Mouse (Mus musculus): Measurements from ENCODE around the gene Olfr733.

Gene Olfr733

GRCm38 (mm10) chr14:50301422-50301821, at the start of gene Olfr733:
Gene Olfr733 (minus strand): TSS chr14:50301522.
- DNase-seq: no peak

GRCm38 (mm10) chr14:50348796-50349195, 47.5 kb upstream of the Olfr733 start, which contains the start of gene Olfr735:
Gene Olfr735 (minus strand): TSS chr14:50348872.
- no peak for DNase-seq

- no peak for DNase-seq
Observed at GRCm38 (mm10) chr14:50326661-50327060, 25.3 kb upstream of the Olfr733 start, which contains the start of gene Olfr734. Gene Olfr734 (minus strand): TSS chr14:50326761.

- DNase-seq: no peak
Observed at GRCm38 (mm10) chr14:50284106-50284505, 17.2 kb downstream of the Olfr733 start, which contains the start of gene Olfr732. Gene Olfr732 (minus strand): TSS chr14:50284206.

Data from cerebellum, postnatal 36 days (tissue).